Mouse (Mus musculus): ENCODE data around the gene Ankrd7. TPM values are rescaled to one million over a fixed set of nuclear protein-coding genes. Genes with fewer than 3 reads are reported as not detected.

Gene Ankrd7
- polyA plus RNA-seq, 1 experiment, result not detected

- H3K9me3 ChIP-seq (replicated peaks; ENCODE audit: control insufficient read depth, insufficient read depth, low read length, poor library complexity, severe bottlenecking), result no peaks in the 10 kb centered on the region
- H3K4me1 ChIP-seq (ENCODE audit: control insufficient read depth, insufficient read depth, low read length), result no peaks in the 10 kb centered on the region
- no peak overlapping the region for H3K9ac ChIP-seq (ENCODE audit: low read depth, poor library complexity, severe bottlenecking)
- no peaks in the 10 kb centered on the region for H3K27me3 ChIP-seq (ENCODE audit: control insufficient read depth, insufficient read depth, low read length, poor library complexity, severe bottlenecking)
- no peaks in the 10 kb centered on the region for H3K36me3 ChIP-seq (ENCODE audit: control insufficient read depth, insufficient read depth, low read length, poor library complexity, severe bottlenecking)
- H3K27ac ChIP-seq (ENCODE audit: insufficient read depth, low read length), result no peak overlapping the region
- TF ChIP-seq EP300 (IDR thresholded peaks at IDR 0.05; ENCODE audit: insufficient read depth, low read depth, low read length), result no peak
- no peak for TF ChIP-seq CTCF (IDR thresholded peaks at IDR 0.05; ENCODE audit: low read depth, low read length)
- no peak for TF ChIP-seq POLR2A (IDR thresholded peaks at IDR 0.05; ENCODE audit: insufficient read depth, low read length)
- H3K4me3 ChIP-seq (ENCODE audit: low read depth, low read length), result no peak overlapping the region
Observed at GRCm38 (mm10) chr6:18907173-18907572, 41.1 kb downstream of the Ankrd7 start.

DNA sequence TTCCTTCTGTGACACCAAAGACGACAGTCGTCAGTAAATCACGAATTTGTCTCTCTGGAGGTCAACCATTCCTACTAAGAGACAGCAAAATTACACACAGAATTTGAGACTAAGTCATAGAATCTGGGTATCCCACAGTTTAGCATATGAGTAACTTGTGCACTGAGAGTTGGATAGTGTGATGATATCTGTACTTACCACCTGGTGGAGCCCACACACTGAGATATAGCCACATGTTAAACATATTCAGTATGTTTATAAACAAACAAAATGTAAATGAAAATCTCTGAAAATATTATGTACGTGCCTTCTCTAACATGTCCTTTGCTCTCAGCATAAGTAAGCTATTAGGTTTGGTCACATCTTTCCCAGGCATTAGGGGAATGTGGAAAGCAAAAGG lies 47.1 kb downstream of the Ankrd7 start:
- H3K9me3 ChIP-seq (replicated peaks; ENCODE audit: control insufficient read depth, insufficient read depth, low read length, poor library complexity, severe bottlenecking), result no peaks in the 10 kb centered on the region
- H3K4me3 ChIP-seq (ENCODE audit: low read depth, low read length), result no peak overlapping the region
- H3K4me1 ChIP-seq (ENCODE audit: control insufficient read depth, insufficient read depth, low read length), result no peaks in the 10 kb centered on the region
- TF ChIP-seq EP300 (IDR thresholded peaks at IDR 0.05; ENCODE audit: insufficient read depth, low read depth, low read length) (no peak), CTCF (IDR thresholded peaks at IDR 0.05; ENCODE audit: low read depth, low read length) (no peak), POLR2A (IDR thresholded peaks at IDR 0.05; ENCODE audit: insufficient read depth, low read length) (no peak)
- no peaks in the 10 kb centered on the region for H3K27me3 ChIP-seq (ENCODE audit: control insufficient read depth, insufficient read depth, low read length, poor library complexity, severe bottlenecking)
- no peak overlapping the region for H3K27ac ChIP-seq (ENCODE audit: insufficient read depth, low read length)
- H3K9ac ChIP-seq (ENCODE audit: low read depth, poor library complexity, severe bottlenecking), result no peak overlapping the region
- no peaks in the 10 kb centered on the region for H3K36me3 ChIP-seq (ENCODE audit: control insufficient read depth, insufficient read depth, low read length, poor library complexity, severe bottlenecking)

DNA sequence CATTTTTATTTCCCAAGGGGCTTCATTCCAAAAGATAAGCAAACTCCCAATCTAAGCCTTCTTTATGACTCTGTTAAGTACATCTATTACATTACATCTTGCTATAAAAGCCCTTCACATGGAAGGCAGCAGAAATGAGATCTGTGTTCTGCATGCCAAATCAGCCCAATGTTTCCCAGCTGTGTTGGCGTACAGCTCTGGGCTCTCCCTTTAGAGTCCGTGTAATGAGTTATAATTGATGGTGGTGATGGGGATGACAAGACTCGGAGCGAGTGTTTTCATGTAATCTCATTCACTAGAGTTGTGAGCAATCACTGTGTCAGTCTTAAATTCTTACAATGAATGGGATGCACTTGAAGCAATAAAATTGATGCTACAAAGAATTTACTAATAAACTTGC lies 49.9 kb downstream of the Ankrd7 start:
- Histone ChIP-seq H3K4me3 (ENCODE audit: low read depth, low read length) (no peak overlapping the region), H3K9ac (ENCODE audit: low read depth, poor library complexity, severe bottlenecking) (no peak overlapping the region), H3K27me3 (ENCODE audit: control insufficient read depth, insufficient read depth, low read length, poor library complexity, severe bottlenecking) (no peaks in the 10 kb centered on the region), H3K9me3 (replicated peaks; ENCODE audit: control insufficient read depth, insufficient read depth, low read length, poor library complexity, severe bottlenecking) (no peaks in the 10 kb centered on the region), H3K27ac (ENCODE audit: insufficient read depth, low read length) (no peak overlapping the region), H3K4me1 (ENCODE audit: control insufficient read depth, insufficient read depth, low read length) (no peaks in the 10 kb centered on the region), H3K36me3 (ENCODE audit: control insufficient read depth, insufficient read depth, low read length, poor library complexity, severe bottlenecking) (no peaks in the 10 kb centered on the region)
- TF ChIP-seq CTCF (IDR thresholded peaks at IDR 0.05; ENCODE audit: low read depth, low read length) (no peak), EP300 (IDR thresholded peaks at IDR 0.05; ENCODE audit: insufficient read depth, low read depth, low read length) (no peak), POLR2A (IDR thresholded peaks at IDR 0.05; ENCODE audit: insufficient read depth, low read length) (no peak)

DNA sequence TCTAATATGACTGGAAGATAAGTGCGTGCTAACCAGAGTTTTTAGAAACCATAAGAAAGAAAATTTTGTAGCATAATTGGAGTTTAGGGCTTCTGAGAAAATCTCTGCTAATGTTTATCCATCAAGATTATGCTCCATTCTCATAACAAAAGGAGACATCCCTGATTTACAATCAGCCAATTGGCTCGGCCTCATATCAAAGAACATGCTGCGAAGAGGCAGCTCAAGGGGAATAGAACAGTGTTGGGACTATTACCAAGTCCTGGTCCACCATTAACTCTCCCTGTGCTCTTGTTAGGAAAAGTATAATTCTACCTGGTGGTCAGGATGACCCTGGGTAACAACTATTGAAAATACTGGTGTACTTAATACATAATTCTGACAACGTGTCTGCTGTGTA lies 50.4 kb downstream of the Ankrd7 start:
- H3K27ac ChIP-seq (ENCODE audit: insufficient read depth, low read length), result no peak overlapping the region

More for the DNA sequence above, 50.4 kb downstream of the Ankrd7 start:
- H3K9ac ChIP-seq (ENCODE audit: low read depth, poor library complexity, severe bottlenecking), result no peak overlapping the region
- no peak for TF ChIP-seq CTCF (IDR thresholded peaks at IDR 0.05; ENCODE audit: low read depth, low read length)
- no peak for TF ChIP-seq EP300 (IDR thresholded peaks at IDR 0.05; ENCODE audit: insufficient read depth, low read depth, low read length)
- H3K4me1 ChIP-seq (ENCODE audit: control insufficient read depth, insufficient read depth, low read length), result no peaks in the 10 kb centered on the region
- H3K4me3 ChIP-seq (ENCODE audit: low read depth, low read length), result no peak overlapping the region
- H3K9me3 ChIP-seq (replicated peaks; ENCODE audit: control insufficient read depth, insufficient read depth, low read length, poor library complexity, severe bottlenecking), result no peaks in the 10 kb centered on the region
- no peaks in the 10 kb centered on the region for H3K27me3 ChIP-seq (ENCODE audit: control insufficient read depth, insufficient read depth, low read length, poor library complexity, severe bottlenecking)
- H3K36me3 ChIP-seq (ENCODE audit: control insufficient read depth, insufficient read depth, low read length, poor library complexity, severe bottlenecking), result no peaks in the 10 kb centered on the region

Other genes with a start within 250 kb of the Ankrd7 start
- gene Lsm8, start 17.7 kb upstream of the Ankrd7 start, polyA plus RNA-seq (2011; ENCODE audit: insufficient read depth, insufficient read length, low read depth, missing spikeins), result 89.9 and 92.7 TPM in 2 replicates